Mouse (Mus musculus): Measurements from ENCODE around the gene Hnrnpm. TPM values are rescaled to one million over a fixed set of nuclear protein-coding genes. Genes with fewer than 3 reads are reported as not detected.
"Not testable (repeated sequence)": the region's sequence is repeated elsewhere in the genome, so short reads cannot be mapped to it uniquely, and the experiment has no call there.

Hnrnpm gene
- polyA plus RNA-seq, 1 experiment from 2014 or later = 179 TPM

- Histone ChIP-seq H3K27ac (replicated peaks) (peak within 1 kb of the TSS; percentile 98), H3K4me2 (peak within 1 kb of the TSS; percentile 89), H3K36me3 (no peaks in the 10 kb centered on the region), H3K4me3 (peak within 1 kb of the TSS; percentile 72), H3K9ac (peak within 1 kb of the TSS; percentile 78), H3K4me1 (replicated peaks) (peaks cover 35% of the 10 kb centered on the region), H3K27me3 (no peaks in the 10 kb centered on the region), H3K9me3 (no peaks in the 10 kb centered on the region)
- 3% methylated on average over 32 of the region's 35 CpGs for WGBS
- ATAC-seq (ENCODE audit: low FRiP score, low read depth) = peak; percentile 96
Observed at GRCm38 (mm10) chr17:33628621-33629486, 57.8 kb downstream of the Hnrnpm start, which contains the start of gene Zfp414. Zfp414 (plus strand) TSS chr17:33629090.

- Histone ChIP-seq H3K9me3 (no peaks in the 10 kb centered on the region), H3K4me2 (no peak overlapping the region), H3K27me3 (no peaks in the 10 kb centered on the region), H3K36me3 (no peaks in the 10 kb centered on the region), H3K27ac (replicated peaks) (no peak overlapping the region), H3K9ac (no peak overlapping the region), H3K4me3 (no peak overlapping the region), H3K4me1 (replicated peaks) (peaks cover 34% of the 10 kb centered on the region)
- WGBS = 95% methylated on average over 3 of the region's 3 CpGs
- no peak for ATAC-seq (ENCODE audit: low FRiP score, low read depth)
Observed at GRCm38 (mm10) chr17:33627281-33627680, 59.4 kb downstream of the Hnrnpm start.

GRCm38 (mm10) chr17:33613726-33614125 lies 72.9 kb downstream of the Hnrnpm start:
- not testable (repeated sequence) for H3K27ac ChIP-seq (replicated peaks); H3K9me3 ChIP-seq; H3K9ac ChIP-seq; H3K4me1 ChIP-seq (replicated peaks); H3K36me3 ChIP-seq; H3K4me3 ChIP-seq; H3K4me2 ChIP-seq; ATAC-seq (ENCODE audit: low FRiP score, low read depth); H3K27me3 ChIP-seq
- WGBS = 86% methylated on average over 5 of the region's 5 CpGs

GRCm38 (mm10) chr17:33610548-33610947 lies 76.1 kb downstream of the Hnrnpm start:
- H3K27me3 ChIP-seq = no peaks in the 10 kb centered on the region
- H3K9ac ChIP-seq = no peak overlapping the region
- WGBS = 88% methylated on average over 7 of the region's 7 CpGs
- H3K9me3 ChIP-seq = no peaks in the 10 kb centered on the region
- H3K4me1 ChIP-seq (replicated peaks) = no peaks in the 10 kb centered on the region
- ATAC-seq (ENCODE audit: low FRiP score, low read depth) = no peak
- no peak overlapping the region for H3K4me3 ChIP-seq
- no peak overlapping the region for H3K4me2 ChIP-seq
- H3K36me3 ChIP-seq = no peaks in the 10 kb centered on the region
- H3K27ac ChIP-seq (replicated peaks) = no peak overlapping the region

GRCm38 (mm10) chr17:33607273-33607672 lies 79.4 kb downstream of the Hnrnpm start:
- no peak for ATAC-seq (ENCODE audit: low FRiP score, low read depth)
- no peak overlapping the region for H3K27ac ChIP-seq (replicated peaks)
- H3K4me2 ChIP-seq = no peak overlapping the region
- H3K36me3 ChIP-seq = no peaks in the 10 kb centered on the region
- no peak overlapping the region for H3K4me3 ChIP-seq
- H3K27me3 ChIP-seq = no peaks in the 10 kb centered on the region
- WGBS = 84% methylated on average over 2 of the region's 2 CpGs
- H3K4me1 ChIP-seq (replicated peaks) = no peaks in the 10 kb centered on the region
- H3K9me3 ChIP-seq = no peaks in the 10 kb centered on the region
- H3K9ac ChIP-seq = no peak overlapping the region

GRCm38 (mm10) chr17:33601947-33602346 lies 84.7 kb downstream of the Hnrnpm start:
- no peak for ATAC-seq (ENCODE audit: low FRiP score, low read depth)

GRCm38 (mm10) chr17:33600831-33601230 lies 85.8 kb downstream of the Hnrnpm start:
- no peak for ATAC-seq (ENCODE audit: low FRiP score, low read depth)
- Histone ChIP-seq H3K36me3 (no peaks in the 10 kb centered on the region), H3K27ac (replicated peaks) (no peak overlapping the region), H3K9me3 (no peaks in the 10 kb centered on the region), H3K27me3 (no peaks in the 10 kb centered on the region), H3K4me1 (replicated peaks) (no peaks in the 10 kb centered on the region), H3K4me2 (no peak overlapping the region), H3K9ac (no peak overlapping the region), H3K4me3 (no peak overlapping the region)
- 83% methylated on average over 3 of the region's 3 CpGs for WGBS

More at GRCm38 (mm10) chr17:33601947-33602346, 84.7 kb downstream of the Hnrnpm start:
- H3K9me3 ChIP-seq = no peaks in the 10 kb centered on the region
- no peak overlapping the region for H3K4me2 ChIP-seq
- no peaks in the 10 kb centered on the region for H3K27me3 ChIP-seq
- no peak overlapping the region for H3K27ac ChIP-seq (replicated peaks)
- 84% methylated on average over 12 of the region's 12 CpGs for WGBS
- H3K36me3 ChIP-seq = no peaks in the 10 kb centered on the region
- no peak overlapping the region for H3K9ac ChIP-seq
- no peaks in the 10 kb centered on the region for H3K4me1 ChIP-seq (replicated peaks)
- H3K4me3 ChIP-seq = no peak overlapping the region

- 93% methylated on average over 8 of the region's 8 CpGs for WGBS
- Histone ChIP-seq H3K4me1 (replicated peaks) (no peaks in the 10 kb centered on the region), H3K36me3 (no peaks in the 10 kb centered on the region), H3K4me3 (no peak overlapping the region), H3K9ac (no peak overlapping the region), H3K4me2 (no peak overlapping the region), H3K9me3 (no peaks in the 10 kb centered on the region), H3K27me3 (no peaks in the 10 kb centered on the region), H3K27ac (replicated peaks) (no peak overlapping the region)
- ATAC-seq (ENCODE audit: low FRiP score, low read depth) = no peak
Observed at GRCm38 (mm10) chr17:33599836-33600475, 86.7 kb downstream of the Hnrnpm start.

- no peak overlapping the region for H3K4me2 ChIP-seq
- no peaks in the 10 kb centered on the region for H3K4me1 ChIP-seq (replicated peaks)
- no peak overlapping the region for H3K27ac ChIP-seq (replicated peaks)
- H3K27me3 ChIP-seq = no peaks in the 10 kb centered on the region
- 91% methylated on average over 5 of the region's 5 CpGs for WGBS
- H3K36me3 ChIP-seq = no peaks in the 10 kb centered on the region
- no peak overlapping the region for H3K4me3 ChIP-seq
- no peak for ATAC-seq (ENCODE audit: low FRiP score, low read depth)
- H3K9me3 ChIP-seq = no peaks in the 10 kb centered on the region
- H3K9ac ChIP-seq = no peak overlapping the region
Observed at GRCm38 (mm10) chr17:33598506-33598905, 88.2 kb downstream of the Hnrnpm start.

GRCm38 (mm10) chr17:33597271-33597670 lies 89.4 kb downstream of the Hnrnpm start:
- Histone ChIP-seq H3K9ac (no peak overlapping the region), H3K9me3 (no peaks in the 10 kb centered on the region), H3K4me3 (no peak overlapping the region), H3K4me1 (replicated peaks) (no peaks in the 10 kb centered on the region), H3K27ac (replicated peaks) (no peak overlapping the region), H3K27me3 (no peaks in the 10 kb centered on the region), H3K4me2 (no peak overlapping the region), H3K36me3 (no peaks in the 10 kb centered on the region)
- ATAC-seq (ENCODE audit: low FRiP score, low read depth) = no peak
